Mouse (Mus musculus) kidney, adult 8-10 months (tissue): Measurements from ENCODE around the gene S1pr2.
A peak's percentile ranks its signal among the peaks of the same experiment; 100 is the strongest.

Experiments used
- DNase-seq, 2 experiments: peaks; one replicate each; pipeline ENCODE4 v3.0.0; 2022

Gene S1pr2

DNA sequence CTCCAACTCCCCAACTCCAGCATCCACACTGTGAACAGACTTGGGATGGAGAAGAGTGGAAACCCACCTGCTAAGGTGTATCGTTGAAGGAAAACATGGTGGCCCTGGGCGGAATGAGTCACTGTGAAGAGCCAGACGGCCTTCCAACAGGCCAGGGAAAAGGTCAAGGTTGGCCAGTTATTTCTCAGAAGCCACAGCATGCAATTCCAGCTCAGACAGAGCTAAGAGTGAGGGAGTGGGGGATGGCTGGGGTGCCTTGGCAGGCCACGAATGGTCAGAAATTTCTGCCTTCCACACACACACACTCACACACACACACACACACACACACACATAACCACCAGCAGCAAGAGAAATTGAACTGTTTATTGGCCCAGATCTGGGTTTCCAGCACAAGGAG lies 11.0 kb downstream of the S1pr2 start:
- DNase-seq: no peak

DNA sequence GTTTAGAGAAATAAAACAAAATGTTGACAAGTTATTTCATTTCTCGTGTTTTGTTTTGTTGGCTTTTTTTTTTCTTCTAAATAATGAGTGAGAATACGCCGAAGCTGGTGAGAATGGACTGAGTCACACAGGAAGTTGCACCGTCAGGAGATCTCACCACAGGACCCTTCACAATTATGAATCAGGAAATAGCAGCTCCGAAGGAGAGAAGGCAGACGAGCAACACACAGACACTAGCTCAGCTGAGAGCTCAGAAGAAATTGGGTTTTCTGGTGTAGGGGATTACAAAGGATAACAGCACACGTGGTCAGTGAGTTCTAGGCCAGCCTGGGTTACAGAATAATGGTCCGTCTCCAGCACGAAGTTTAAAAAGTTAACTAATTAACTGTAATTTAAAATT lies 15.0 kb downstream of the S1pr2 start:
- no peak for DNase-seq

DNA sequence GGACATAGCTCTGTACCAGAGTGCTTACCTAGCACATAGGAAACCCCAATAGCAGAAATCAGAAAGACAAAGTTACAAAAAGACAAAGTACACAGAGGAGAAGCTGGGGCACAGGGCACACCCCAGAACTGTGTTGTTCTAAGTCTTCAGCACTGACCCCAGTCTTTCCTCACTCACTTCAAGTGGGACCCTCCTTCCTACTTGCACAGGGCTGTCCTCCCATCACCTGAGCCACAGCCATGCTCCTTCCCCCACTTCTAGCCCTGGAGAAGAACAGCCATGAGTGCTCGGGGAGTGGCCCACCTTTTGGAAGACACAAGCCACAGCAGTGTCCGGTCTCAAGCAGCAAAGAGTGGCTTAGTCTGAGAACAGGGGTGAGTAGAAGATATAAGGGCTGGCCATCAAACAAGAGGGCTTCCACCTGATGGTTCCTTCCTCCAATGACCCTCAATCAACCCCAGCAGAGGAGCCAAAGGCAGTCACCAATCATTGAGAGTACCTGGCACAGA lies 17.1 kb downstream of the S1pr2 start, which contains the start of gene Dnmt1:
Gene Dnmt1, minus strand, starts transcription at position 459 of the 509 bp plus-strand sequence.
- no peak for DNase-seq

DNA sequence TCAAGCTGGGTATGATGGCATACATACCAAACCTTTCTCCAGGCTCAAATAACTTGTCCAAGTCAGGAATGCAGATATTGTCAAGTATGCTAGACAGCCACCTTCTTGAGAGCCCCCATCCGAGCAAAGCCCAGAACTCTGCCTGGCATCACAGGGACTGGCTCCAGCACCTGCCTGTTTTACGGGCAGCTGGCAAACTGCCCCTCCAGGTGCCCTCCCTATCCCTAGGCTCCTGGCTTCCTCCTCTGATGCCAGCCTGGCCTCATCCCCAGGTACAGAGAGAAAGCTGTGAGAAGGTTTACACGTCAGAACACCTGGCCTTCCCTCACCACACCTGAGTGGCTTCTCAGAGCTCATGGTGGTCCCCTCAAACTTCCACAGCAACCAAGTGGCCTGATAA lies 19.6 kb downstream of the S1pr2 start:
- no peak for DNase-seq

DNA sequence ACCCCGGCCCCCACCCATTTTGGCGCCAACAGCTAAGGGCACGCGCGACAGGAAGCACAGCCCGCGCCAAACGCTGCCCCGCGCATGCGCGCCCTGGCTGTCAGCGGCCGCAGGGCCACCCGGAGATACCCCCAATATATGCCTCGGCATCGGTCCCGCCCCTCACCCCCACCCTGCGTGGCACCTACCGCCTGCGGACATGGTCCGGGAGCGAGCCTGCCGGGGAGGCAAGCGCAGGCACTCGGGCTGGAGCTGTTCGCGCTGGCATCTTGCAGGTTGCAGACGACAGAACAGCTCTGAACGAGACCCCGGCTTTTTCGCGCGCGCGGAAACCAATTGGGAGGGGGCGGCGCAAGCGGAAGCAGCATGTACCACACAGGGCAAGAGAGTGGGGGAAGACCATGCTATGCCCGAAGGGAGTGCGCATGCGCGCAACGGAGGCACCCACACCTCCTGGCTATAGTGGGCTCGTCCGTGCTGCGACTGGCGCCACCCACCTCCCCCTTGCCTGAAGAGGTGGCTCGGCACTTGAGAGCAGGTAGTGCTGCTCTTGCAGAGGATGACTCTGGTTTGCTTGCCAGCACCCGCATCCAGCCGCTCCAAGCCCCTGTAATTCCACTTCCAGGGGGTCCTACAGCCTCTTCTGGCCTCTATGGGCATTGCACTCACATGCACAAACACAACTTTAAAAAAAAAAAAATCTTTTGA lies 23.9 kb downstream of the S1pr2 start:
- peak; percentile 95 to 96 for DNase-seq

DNA sequence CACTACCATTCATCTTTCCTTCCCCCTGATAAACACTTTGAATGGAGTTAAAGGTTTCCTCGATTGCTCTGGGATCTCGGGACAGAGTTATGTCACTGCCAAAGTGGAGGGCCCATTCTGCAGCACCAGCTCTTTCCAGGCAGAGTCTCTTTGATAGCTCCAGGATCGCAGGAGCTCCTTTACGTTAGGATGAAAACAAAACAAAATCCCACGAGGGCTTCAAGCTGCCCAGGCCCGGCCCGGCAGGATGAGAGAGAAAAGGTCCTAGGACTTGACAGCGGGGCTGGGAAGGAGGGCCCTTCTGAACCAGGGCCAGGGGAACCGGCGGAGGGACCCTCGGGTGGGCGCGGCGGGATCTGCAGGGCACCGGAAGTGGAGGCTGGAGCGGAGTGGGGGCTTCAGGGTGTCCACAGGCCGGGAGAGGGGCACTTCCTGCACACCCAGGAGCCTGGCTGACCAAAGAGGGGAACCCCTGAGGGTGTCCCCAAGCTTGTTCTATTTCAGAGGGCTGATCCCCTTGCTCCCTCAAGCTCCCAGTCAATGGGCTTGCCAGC lies 24.5 kb downstream of the S1pr2 start:
- DNase-seq: no peak

DNA sequence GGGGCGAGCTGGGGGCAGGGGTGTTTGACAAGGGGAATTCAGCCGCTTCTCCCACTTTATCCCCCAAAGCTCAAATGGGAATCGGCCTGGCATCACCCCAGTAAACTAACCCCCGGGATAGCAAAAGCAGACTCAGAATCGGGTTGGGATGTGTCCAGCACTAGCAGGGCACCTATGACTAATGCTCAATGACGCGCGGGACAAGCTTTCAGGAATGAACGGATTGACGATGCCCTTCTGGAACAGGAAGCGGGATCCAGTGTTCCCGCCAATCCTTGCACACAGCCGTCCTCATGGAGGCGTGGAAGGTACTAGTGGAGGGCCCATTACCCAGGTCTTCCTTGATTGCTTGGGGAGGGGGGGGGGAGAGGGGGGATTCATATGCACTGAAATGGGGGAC lies 25.1 kb downstream of the S1pr2 start:
- peak in 1 of 2 experiments; percentile 16 for DNase-seq

DNA sequence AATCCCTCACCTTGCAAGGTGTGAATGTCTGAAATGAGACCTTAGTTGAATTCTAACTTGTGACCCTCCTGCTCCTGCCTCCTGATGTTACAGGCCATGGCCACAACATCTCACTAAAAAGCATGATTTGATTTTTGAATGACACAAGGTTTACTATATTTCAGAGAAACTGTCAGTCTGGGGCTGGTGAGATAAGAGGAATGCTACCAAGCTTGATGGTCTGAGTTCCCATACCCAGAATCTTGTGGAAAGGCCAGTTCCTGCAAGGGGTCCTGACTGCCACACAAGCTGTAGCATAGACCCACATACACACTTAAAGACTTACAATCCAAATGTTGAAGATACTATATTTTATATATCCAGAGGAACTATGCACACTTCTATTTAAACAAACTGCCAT lies 26.2 kb downstream of the S1pr2 start:
- no peak for DNase-seq

DNA sequence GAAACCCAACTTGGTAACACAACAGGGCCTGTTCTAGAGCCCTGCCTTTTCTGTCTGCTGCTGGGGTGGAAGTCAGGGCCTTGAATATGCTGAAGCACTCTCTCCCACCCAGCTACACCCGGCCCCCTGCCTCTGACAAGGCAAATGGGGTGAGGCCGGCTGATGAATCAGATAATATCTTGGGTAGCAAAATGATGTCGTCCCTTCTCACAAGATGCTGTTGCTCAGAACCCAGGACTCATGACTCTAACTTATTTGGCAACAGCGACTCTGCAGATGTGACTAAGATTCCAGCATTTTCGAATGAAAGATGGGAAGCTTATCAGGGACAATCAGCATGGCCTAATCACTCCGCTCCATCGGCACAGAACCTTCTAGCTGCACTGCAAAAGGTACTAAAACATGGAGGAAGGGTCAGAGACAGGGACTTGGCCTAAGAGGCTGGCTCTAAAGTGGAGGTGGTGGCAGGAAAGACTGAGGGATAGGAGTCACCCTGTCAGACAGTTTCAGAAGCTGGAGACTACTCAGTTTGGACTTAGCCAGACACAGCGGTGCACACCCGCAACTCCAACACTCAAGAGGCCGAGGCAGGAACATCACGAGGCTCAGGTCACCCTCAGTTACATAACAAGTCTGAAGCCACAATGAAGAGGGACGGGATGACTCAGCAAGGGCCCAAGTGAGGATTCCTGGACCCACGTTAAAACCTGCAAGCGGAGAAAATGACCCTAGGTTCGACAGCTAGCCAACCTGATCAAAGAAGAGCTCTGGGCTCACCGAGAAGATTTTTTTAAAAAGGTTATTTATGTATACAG lies 30.3 kb downstream of the S1pr2 start:
- peak in 1 of 2 experiments; percentile 26 for DNase-seq

DNA sequence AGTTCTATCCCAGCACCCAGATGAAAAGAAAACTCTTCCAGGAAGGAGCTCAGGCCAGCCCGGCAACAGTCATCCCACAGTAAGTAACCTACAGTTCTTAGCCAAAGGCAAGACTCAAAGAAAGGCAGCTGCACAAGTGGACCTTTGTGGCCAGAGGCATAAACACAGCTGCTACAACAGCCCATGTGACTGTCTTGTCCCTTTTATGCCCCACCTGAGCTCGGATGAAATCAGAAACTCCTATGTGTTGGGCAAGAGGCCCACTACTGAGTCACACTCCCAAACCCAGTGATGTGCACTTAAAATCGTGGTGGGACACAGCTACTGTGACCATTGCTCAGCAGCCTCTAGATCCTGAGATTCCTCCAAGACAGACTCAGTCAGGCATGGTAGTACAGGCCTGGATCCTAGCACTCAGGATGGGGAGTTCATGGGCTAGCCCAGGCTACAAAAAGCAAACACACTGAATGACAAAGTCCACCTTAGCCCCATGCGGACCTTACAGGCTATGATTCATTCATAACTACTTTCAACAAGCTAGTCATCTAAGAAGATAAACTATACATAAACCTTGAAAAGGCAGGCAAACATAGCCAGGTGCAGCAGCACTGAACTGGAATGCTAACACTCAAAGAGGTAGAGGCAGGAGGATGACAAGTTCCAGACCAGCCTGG lies 31.7 kb downstream of the S1pr2 start:
- DNase-seq: no peak

DNA sequence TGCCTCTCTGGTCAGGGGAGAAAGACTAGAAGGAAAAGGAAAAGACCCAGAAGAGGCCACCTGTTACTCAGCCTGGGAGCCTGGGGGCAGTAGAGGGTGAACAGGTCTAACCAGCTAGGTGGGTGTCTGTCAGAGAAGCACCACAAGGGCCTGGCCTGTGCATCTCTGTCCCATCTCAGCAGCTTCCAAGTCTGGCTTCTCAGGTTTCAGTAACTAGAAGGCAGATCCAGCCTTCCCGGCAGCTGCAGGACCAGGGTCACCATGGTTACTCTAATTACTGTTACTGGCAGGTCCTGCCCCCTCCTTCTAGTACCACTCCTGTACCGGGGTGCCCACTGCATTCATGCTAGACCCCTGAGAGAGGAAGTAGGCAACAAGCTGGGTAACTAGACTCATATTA lies 32.7 kb downstream of the S1pr2 start:
- DNase-seq: no peak

DNA sequence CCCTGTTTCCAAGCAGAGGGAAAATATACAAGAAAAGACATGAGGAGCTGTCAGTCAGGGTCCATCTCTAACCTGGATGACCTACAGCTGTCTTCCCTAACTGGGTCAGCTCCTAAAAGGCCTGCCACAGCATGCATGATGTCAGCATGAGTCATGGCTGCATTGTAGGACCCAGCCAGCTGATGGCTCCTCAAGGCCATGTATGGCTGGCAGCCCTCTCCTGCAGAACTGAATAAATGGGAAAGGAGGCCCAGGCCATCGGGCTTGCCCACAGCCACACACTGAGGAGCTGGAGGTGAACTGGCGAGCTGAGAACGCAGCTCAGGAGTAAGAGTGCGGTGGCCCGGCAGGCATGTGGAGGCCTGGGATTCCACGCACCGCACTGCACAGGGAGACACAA lies 33.2 kb downstream of the S1pr2 start:
- DNase-seq: no peak

DNA sequence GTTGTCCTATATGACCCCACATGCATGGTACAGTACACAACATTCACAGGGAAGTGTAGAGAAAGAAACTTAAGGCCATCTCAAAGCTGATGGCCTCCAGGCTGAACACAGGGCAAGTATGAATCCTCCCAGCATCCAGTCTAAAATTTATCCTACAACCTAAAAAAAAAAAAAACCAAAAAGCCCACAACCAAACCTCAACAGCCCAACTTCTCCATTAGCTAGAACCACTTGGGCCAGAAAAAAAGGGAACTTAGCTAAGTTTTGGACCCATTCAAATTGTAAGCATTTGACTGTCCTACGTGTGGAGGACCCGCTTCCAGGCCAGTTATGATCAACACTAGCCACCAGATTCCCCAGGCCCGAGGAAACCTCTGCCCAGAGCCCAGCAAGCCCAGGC lies 53.3 kb downstream of the S1pr2 start:
- no peak for DNase-seq

DNA sequence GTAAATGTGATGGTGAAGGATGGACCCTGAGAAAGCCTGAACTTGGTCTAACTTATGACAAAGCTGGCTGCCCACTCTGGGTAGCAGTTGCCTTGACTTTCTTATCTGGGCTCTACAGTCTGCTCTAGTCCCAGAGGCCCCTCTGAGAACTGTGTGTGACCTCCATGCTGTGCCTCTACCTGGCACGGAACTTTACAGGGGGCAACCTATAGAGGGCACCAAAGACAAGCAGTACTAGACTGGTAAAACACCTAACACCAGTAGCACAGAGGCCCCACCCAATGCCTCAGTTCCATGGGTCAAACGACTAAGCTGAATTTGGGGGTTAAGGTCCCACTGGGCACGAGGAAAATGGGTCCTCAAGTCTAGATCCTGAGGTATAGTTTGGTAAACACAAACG lies 60.4 kb downstream of the S1pr2 start:
- peak in 1 of 2 experiments; percentile 39 for DNase-seq
